Mouse (Mus musculus) right cerebral cortex, adult 18-20 months (tissue): ENCODE results near the gene 4921524J17Rik.

Experiments
- DNase-seq: peaks from one replicate; pipeline ENCODE4 v3.0.0; 2022; ENCODE audit warnings: mixed read lengths

The 4921524J17Rik gene

GRCm38 (mm10) chr8:85441564-85441963 is 8.9 kb upstream of the 4921524J17Rik start:
- DNase-seq: no peak

GRCm38 (mm10) chr8:85435736-85436135 is 3.1 kb upstream of the 4921524J17Rik start:
- DNase-seq: no peak

GRCm38 (mm10) chr8:85434817-85435216 is 2.2 kb upstream of the 4921524J17Rik start:
- no peak for DNase-seq

GRCm38 (mm10) chr8:85433017-85433393 is 372 bp upstream of the 4921524J17Rik start:
- no peak for DNase-seq

GRCm38 (mm10) chr8:85431281-85432167 is 1.1 kb downstream of the 4921524J17Rik start:
- DNase-seq: no peak

- DNase-seq: no peak
These were observed 1.8 kb downstream of the 4921524J17Rik start for GRCm38 (mm10) chr8:85430801-85431200.

GRCm38 (mm10) chr8:85429219-85429618 is 3.4 kb downstream of the 4921524J17Rik start:
- no peak for DNase-seq

- DNase-seq: no peak
These were observed 5.6 kb downstream of the 4921524J17Rik start for GRCm38 (mm10) chr8:85427026-85427425.

- DNase-seq: no peak
These were observed 11.3 kb downstream of the 4921524J17Rik start for GRCm38 (mm10) chr8:85421329-85421728.

GRCm38 (mm10) chr8:85408526-85408925 is 24.1 kb downstream of the 4921524J17Rik start:
- DNase-seq: no peak

- DNase-seq: peak; percentile 52
These were observed 24.6 kb downstream of the 4921524J17Rik start for GRCm38 (mm10) chr8:85408053-85408505.

GRCm38 (mm10) chr8:85405961-85406360 is 26.7 kb downstream of the 4921524J17Rik start:
- no peak for DNase-seq

GRCm38 (mm10) chr8:85405418-85405817 is 27.2 kb downstream of the 4921524J17Rik start:
- DNase-seq: no peak

- DNase-seq: no peak
These were observed 34.1 kb downstream of the 4921524J17Rik start for GRCm38 (mm10) chr8:85398548-85398947.

- DNase-seq: peak; percentile 12
These were observed 35.1 kb downstream of the 4921524J17Rik start for GRCm38 (mm10) chr8:85397508-85397907.

GRCm38 (mm10) chr8:85396432-85397079 is 36.1 kb downstream of the 4921524J17Rik start:
- no peak for DNase-seq

- no peak for DNase-seq
These were observed 36.8 kb downstream of the 4921524J17Rik start for GRCm38 (mm10) chr8:85395681-85396431.

GRCm38 (mm10) chr8:85395017-85395416 is 37.6 kb downstream of the 4921524J17Rik start:
- no peak for DNase-seq

GRCm38 (mm10) chr8:85393199-85393598 is 39.4 kb downstream of the 4921524J17Rik start:
- DNase-seq: no peak

GRCm38 (mm10) chr8:85391438-85391837 is 41.2 kb downstream of the 4921524J17Rik start:
- no peak for DNase-seq

GRCm38 (mm10) chr8:85386205-85386604 is 46.4 kb downstream of the 4921524J17Rik start, which contains the start of gene Mylk3:
Mylk3 (minus strand) TSS chr8:85386345.
- peak; percentile 57 for DNase-seq

- peak; percentile 13 for DNase-seq
These were observed 50.7 kb downstream of the 4921524J17Rik start for GRCm38 (mm10) chr8:85381926-85382325.

GRCm38 (mm10) chr8:85380824-85381209 is 51.8 kb downstream of the 4921524J17Rik start:
- DNase-seq: no peak
